Mouse (Mus musculus): ENCODE measurements around the gene Naa11. TPM values are rescaled to one million over a fixed set of nuclear protein-coding genes. Genes with fewer than 3 reads are reported as not detected.

The Naa11 gene
- polyA plus RNA-seq, 1 experiment from 2014 or later: not detected

GRCm38 (mm10) chr5:97382548-97383222 lies 9.5 kb downstream of the Naa11 start:
- Histone ChIP-seq H3K36me3 (no peaks in the 10 kb centered on the region), H3K4me1 (no peaks in the 10 kb centered on the region), H3K27me3 (no peaks in the 10 kb centered on the region), H3K9me3 (no peaks in the 10 kb centered on the region), H3K4me3 (no peak overlapping the region), H3K9ac (replicated peaks) (no peak overlapping the region), H3K4me2 (replicated peaks) (no peak overlapping the region), H3K27ac (replicated peaks) (no peak overlapping the region)
- ATAC-seq (replicated peaks): no peak
- 42% methylated on average over 14 of the region's 14 CpGs for WGBS

- Histone ChIP-seq H3K36me3 (no peaks in the 10 kb centered on the region), H3K27me3 (no peaks in the 10 kb centered on the region), H3K4me3 (no peak overlapping the region), H3K4me2 (replicated peaks) (no peak overlapping the region), H3K9ac (replicated peaks) (no peak overlapping the region), H3K9me3 (no peaks in the 10 kb centered on the region), H3K27ac (replicated peaks) (no peak overlapping the region), H3K4me1 (no peaks in the 10 kb centered on the region)
- no peak for ATAC-seq (replicated peaks)
- 4% methylated on average over 3 of the region's 3 CpGs for WGBS
These were observed 12.2 kb downstream of the Naa11 start for GRCm38 (mm10) chr5:97379976-97380375.

GRCm38 (mm10) chr5:97364781-97365180 lies 27.4 kb downstream of the Naa11 start:
- H3K27me3 ChIP-seq: no peaks in the 10 kb centered on the region
- WGBS: 55% methylated on average over 8 of the region's 8 CpGs

GRCm38 (mm10) chr5:97364252-97364651 lies 27.9 kb downstream of the Naa11 start:
- H3K27ac ChIP-seq (replicated peaks): no peak overlapping the region
- peaks cover 19% of the 10 kb centered on the region for H3K4me1 ChIP-seq
- no peak for ATAC-seq (replicated peaks)
- H3K36me3 ChIP-seq: no peaks in the 10 kb centered on the region
- no peaks in the 10 kb centered on the region for H3K9me3 ChIP-seq
- H3K9ac ChIP-seq (replicated peaks): no peak overlapping the region
- no peaks in the 10 kb centered on the region for H3K27me3 ChIP-seq
- no peak overlapping the region for H3K4me3 ChIP-seq
- H3K4me2 ChIP-seq (replicated peaks): no peak overlapping the region
- WGBS: 79% methylated on average over 8 of the region's 8 CpGs

More at GRCm38 (mm10) chr5:97364781-97365180, 27.4 kb downstream of the Naa11 start:
- Histone ChIP-seq H3K9ac (replicated peaks) (no peak overlapping the region), H3K4me2 (replicated peaks) (no peak overlapping the region), H3K36me3 (no peaks in the 10 kb centered on the region), H3K27ac (replicated peaks) (no peak overlapping the region), H3K9me3 (no peaks in the 10 kb centered on the region), H3K4me3 (no peak overlapping the region), H3K4me1 (peaks cover 19% of the 10 kb centered on the region)
- no peak for ATAC-seq (replicated peaks)

GRCm38 (mm10) chr5:97362539-97362938 lies 29.6 kb downstream of the Naa11 start:
- no peak for ATAC-seq (replicated peaks)

GRCm38 (mm10) chr5:97359104-97359503 lies 33.1 kb downstream of the Naa11 start:
- H3K4me3 ChIP-seq: no peak overlapping the region
- H3K4me1 ChIP-seq: peaks cover 14% of the 10 kb centered on the region
- H3K36me3 ChIP-seq: no peaks in the 10 kb centered on the region
- no peaks in the 10 kb centered on the region for H3K9me3 ChIP-seq
- 69% methylated on average over 4 of the region's 4 CpGs for WGBS
- H3K9ac ChIP-seq (replicated peaks): no peak overlapping the region
- no peak overlapping the region for H3K27ac ChIP-seq (replicated peaks)
- H3K27me3 ChIP-seq: no peaks in the 10 kb centered on the region
- ATAC-seq (replicated peaks): no peak
- H3K4me2 ChIP-seq (replicated peaks): no peak overlapping the region

More at GRCm38 (mm10) chr5:97362539-97362938, 29.6 kb downstream of the Naa11 start:
- H3K4me1 ChIP-seq: peaks cover 19% of the 10 kb centered on the region
- no peak overlapping the region for H3K4me2 ChIP-seq (replicated peaks)
- no peaks in the 10 kb centered on the region for H3K27me3 ChIP-seq
- H3K9ac ChIP-seq (replicated peaks): no peak overlapping the region
- no peaks in the 10 kb centered on the region for H3K36me3 ChIP-seq
- no peak overlapping the region for H3K4me3 ChIP-seq
- WGBS: 11% methylated on average over 2 of the region's 2 CpGs
- H3K27ac ChIP-seq (replicated peaks): no peak overlapping the region
- no peaks in the 10 kb centered on the region for H3K9me3 ChIP-seq

GRCm38 (mm10) chr5:97356135-97356534 lies 36.0 kb downstream of the Naa11 start:
- Histone ChIP-seq H3K27ac (replicated peaks) (no peak overlapping the region), H3K9me3 (no peaks in the 10 kb centered on the region), H3K4me2 (replicated peaks) (no peak overlapping the region), H3K4me3 (no peak overlapping the region), H3K36me3 (no peaks in the 10 kb centered on the region), H3K4me1 (no peaks in the 10 kb centered on the region), H3K27me3 (no peaks in the 10 kb centered on the region), H3K9ac (replicated peaks) (no peak overlapping the region)
- no peak for ATAC-seq (replicated peaks)
- 60% methylated on average over 2 of the region's 2 CpGs for WGBS

- WGBS: 98% methylated on average over 2 of the region's 2 CpGs
- no peak for ATAC-seq (replicated peaks)
- no peak overlapping the region for H3K27ac ChIP-seq (replicated peaks)
- no peak overlapping the region for H3K4me2 ChIP-seq (replicated peaks)
- no peaks in the 10 kb centered on the region for H3K27me3 ChIP-seq
- H3K4me1 ChIP-seq: no peaks in the 10 kb centered on the region
- H3K4me3 ChIP-seq: no peak overlapping the region
- H3K36me3 ChIP-seq: no peaks in the 10 kb centered on the region
- H3K9me3 ChIP-seq: no peaks in the 10 kb centered on the region
- no peak overlapping the region for H3K9ac ChIP-seq (replicated peaks)
These were observed 37.0 kb downstream of the Naa11 start for GRCm38 (mm10) chr5:97355152-97355551.

GRCm38 (mm10) chr5:97348760-97349159 lies 43.4 kb downstream of the Naa11 start:
- Histone ChIP-seq H3K27ac (replicated peaks) (no peak overlapping the region), H3K4me2 (replicated peaks) (no peak overlapping the region), H3K4me3 (no peak overlapping the region), H3K27me3 (no peaks in the 10 kb centered on the region), H3K9me3 (no peaks in the 10 kb centered on the region), H3K9ac (replicated peaks) (no peak overlapping the region), H3K4me1 (peaks cover 6% of the 10 kb centered on the region; the same call in 1 of the 2 replicates), H3K36me3 (no peaks in the 10 kb centered on the region)
- peak; percentile 53 for ATAC-seq (replicated peaks)
- 61% methylated on average over 2 of the region's 2 CpGs for WGBS

- 70% methylated on average over 8 of the region's 8 CpGs for WGBS
- no peaks in the 10 kb centered on the region for H3K27me3 ChIP-seq
- no peak overlapping the region for H3K27ac ChIP-seq (replicated peaks)
- H3K4me3 ChIP-seq: no peak overlapping the region
- H3K36me3 ChIP-seq: no peaks in the 10 kb centered on the region
- H3K9ac ChIP-seq (replicated peaks): no peak overlapping the region
- no peaks in the 10 kb centered on the region for H3K9me3 ChIP-seq
- H3K4me1 ChIP-seq: peaks cover 6% of the 10 kb centered on the region; the same call in 1 of the 2 replicates
- H3K4me2 ChIP-seq (replicated peaks): no peak overlapping the region
- ATAC-seq (replicated peaks): no peak
These were observed 43.9 kb downstream of the Naa11 start for GRCm38 (mm10) chr5:97348310-97348709.

GRCm38 (mm10) chr5:97345732-97346253 lies 46.4 kb downstream of the Naa11 start:
- no peaks in the 10 kb centered on the region for H3K36me3 ChIP-seq
- H3K4me3 ChIP-seq: no peak overlapping the region
- peaks cover 6% of the 10 kb centered on the region; the same call in 1 of the 2 replicates for H3K4me1 ChIP-seq
- ATAC-seq (replicated peaks): no peak
- 64% methylated on average over 10 of the region's 10 CpGs for WGBS
- H3K27ac ChIP-seq (replicated peaks): no peak overlapping the region
- no peak overlapping the region for H3K4me2 ChIP-seq (replicated peaks)
- no peaks in the 10 kb centered on the region for H3K9me3 ChIP-seq
- H3K27me3 ChIP-seq: no peaks in the 10 kb centered on the region
- H3K9ac ChIP-seq (replicated peaks): no peak overlapping the region

GRCm38 (mm10) chr5:97345129-97345528 lies 47.0 kb downstream of the Naa11 start:
- Histone ChIP-seq H3K36me3 (no peaks in the 10 kb centered on the region), H3K9me3 (no peaks in the 10 kb centered on the region), H3K27me3 (no peaks in the 10 kb centered on the region), H3K27ac (replicated peaks) (no peak overlapping the region), H3K4me2 (replicated peaks) (no peak overlapping the region), H3K4me1 (peaks cover 6% of the 10 kb centered on the region; the same call in 1 of the 2 replicates), H3K4me3 (no peak overlapping the region), H3K9ac (replicated peaks) (no peak overlapping the region)
- no peak for ATAC-seq (replicated peaks)

GRCm38 (mm10) chr5:97344144-97344543 lies 48.0 kb downstream of the Naa11 start:
- H3K27ac ChIP-seq (replicated peaks): no peak overlapping the region
- H3K36me3 ChIP-seq: no peaks in the 10 kb centered on the region
- peaks cover 6% of the 10 kb centered on the region; the same call in 1 of the 2 replicates for H3K4me1 ChIP-seq
- H3K4me2 ChIP-seq (replicated peaks): no peak overlapping the region
- no peaks in the 10 kb centered on the region for H3K27me3 ChIP-seq
- no peak overlapping the region for H3K9ac ChIP-seq (replicated peaks)
- WGBS: 88% methylated on average over 3 of the region's 3 CpGs
- H3K9me3 ChIP-seq: no peaks in the 10 kb centered on the region
- no peak for ATAC-seq (replicated peaks)
- no peak overlapping the region for H3K4me3 ChIP-seq
